Mouse (Mus musculus) kidney, adult 2 months (tissue): ENCODE measurements around the gene Tnni2.

Source experiments
- CTCF ChIP-seq: fragments of 200-500 bp; conservative IDR thresholded peaks from 2 replicates; pipeline ENCODE4 v1.5.1; 2011; ENCODE audit warnings: low read depth, mild to moderate bottlenecking, control low read depth, low read length, moderate library complexity, mixed read lengths; ENCODE audit not compliant: insufficient read depth, insufficient read length
- POLR2A ChIP-seq: fragments of 200-500 bp; IDR thresholded peaks from one replicate; pipeline ENCODE4 v1.6.1; 2011; ENCODE audit warnings: low read depth, low read length, control low read depth

DNA sequence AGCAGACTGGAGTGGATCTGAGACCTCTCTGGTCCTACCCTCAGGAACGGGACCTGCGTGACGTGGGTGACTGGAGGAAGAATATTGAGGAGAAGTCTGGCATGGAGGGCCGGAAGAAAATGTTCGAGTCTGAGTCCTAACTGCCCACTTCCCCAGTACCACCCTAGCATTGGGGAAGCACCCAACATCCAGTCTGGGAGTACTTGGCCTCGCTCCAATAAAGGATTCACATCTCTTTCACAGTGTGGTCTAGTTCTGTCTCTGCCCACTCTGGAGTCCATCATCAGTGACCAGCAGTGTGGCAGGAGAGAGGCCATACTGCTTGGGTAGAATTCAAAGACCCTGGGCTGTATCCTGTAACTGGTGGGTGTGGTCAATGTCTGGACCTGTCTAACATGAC lies 2.6 kb downstream of the Tnni2 start:
- TF ChIP-seq CTCF (no peak), POLR2A (no peak)
